Mouse (Mus musculus): ENCODE measurements around the gene Atp5g3. TPM values are rescaled to one million over a fixed set of nuclear protein-coding genes. Genes with fewer than 3 reads are reported as not detected.
"Not testable (repeated sequence)": the region's sequence is repeated elsewhere in the genome, so short reads cannot be mapped to it uniquely, and the experiment has no call there.

Gene Atp5g3
- polyA plus RNA-seq, 1 experiment, result 571 TPM

GRCm38 (mm10) chr2:73910571-73911174 is 453 bp downstream of the Atp5g3 start:
- Histone ChIP-seq H3K27ac (replicated peaks; ENCODE audit: low read depth, low read length) (peak overlapping the region; percentile 98), H3K4me3 (ENCODE audit: insufficient read depth, low read depth, low read length) (peak overlapping the region; percentile 81), H3K4me1 (ENCODE audit: control insufficient read depth, insufficient read depth, insufficient read length, low read length) (0 out of 2 replicates have a peak, but pooled peaks cover 5% of the 10 kb centered on the region)

DNA sequence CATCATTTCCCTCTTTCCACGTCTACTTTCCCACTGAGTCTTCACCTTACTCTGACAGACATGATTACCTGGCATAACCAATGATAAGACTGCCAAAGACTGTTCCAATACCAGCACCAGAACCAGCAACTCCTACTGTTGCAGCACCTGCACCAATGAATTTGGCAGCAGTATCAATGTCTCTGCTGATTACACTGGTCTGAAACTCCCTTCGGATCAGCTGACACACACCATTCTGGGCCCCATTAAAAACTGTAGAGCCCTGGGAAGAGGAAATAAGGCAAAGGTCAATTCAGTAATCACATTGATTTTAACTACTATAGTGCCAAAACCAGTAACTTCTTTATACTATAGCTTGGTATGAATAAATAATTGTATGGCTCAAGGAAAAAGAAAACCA is 2.0 kb downstream of the Atp5g3 start:
- H3K4me1 ChIP-seq (ENCODE audit: control insufficient read depth, insufficient read depth, insufficient read length, low read length), result 0 out of 2 replicates have a peak, but pooled peaks cover 5% of the 10 kb centered on the region
- H3K4me3 ChIP-seq (ENCODE audit: insufficient read depth, low read depth, low read length), result 0 out of 2 replicates have a peak overlapping the region, but pooled peaks have one; percentile 11
- peak overlapping the region; percentile 51 for H3K27ac ChIP-seq (replicated peaks; ENCODE audit: low read depth, low read length)

DNA sequence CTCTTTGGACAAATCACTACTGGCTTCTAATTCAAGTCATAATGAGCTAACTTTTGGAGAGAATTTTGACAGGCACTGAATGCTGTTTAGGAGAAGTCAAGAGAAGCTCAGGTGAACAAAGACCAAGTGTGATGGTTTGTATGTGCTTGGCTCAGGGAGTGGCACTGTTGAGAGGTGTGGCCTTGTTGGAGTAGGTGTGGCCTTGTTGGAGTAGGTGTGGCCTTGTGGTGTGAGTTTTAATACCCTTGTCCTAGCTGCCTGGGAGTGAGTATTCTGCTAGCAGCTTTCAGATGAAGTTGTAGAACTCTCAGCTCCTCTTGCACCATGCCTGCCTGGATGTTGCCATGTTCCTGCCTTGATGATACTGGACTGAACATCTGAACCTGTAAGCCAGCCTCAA is 6.4 kb downstream of the Atp5g3 start:
- H3K4me3 ChIP-seq (ENCODE audit: insufficient read depth, low read depth, low read length); H3K27ac ChIP-seq (replicated peaks; ENCODE audit: low read depth, low read length); H3K4me1 ChIP-seq (ENCODE audit: control insufficient read depth, insufficient read depth, insufficient read length, low read length): not testable (repeated sequence)

DNA sequence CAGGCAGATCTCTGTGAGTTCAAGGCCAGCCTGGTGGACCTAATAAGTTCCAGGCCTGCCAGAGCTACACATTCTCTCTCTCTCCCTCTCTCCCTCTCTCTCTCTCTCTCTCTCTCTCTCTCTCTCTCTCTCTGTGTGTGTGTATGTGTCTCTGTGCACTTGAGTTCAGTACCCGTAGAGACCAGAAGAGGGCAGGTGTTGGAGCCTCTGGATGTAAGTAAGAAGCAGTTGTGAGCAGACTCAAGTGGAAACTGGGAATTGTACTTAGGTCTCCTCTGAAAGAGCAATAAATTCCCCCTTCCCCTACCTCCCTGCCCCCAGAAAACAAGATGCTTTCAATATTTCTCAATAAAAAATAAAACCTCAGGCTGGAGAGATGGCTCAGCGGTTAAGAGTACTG is 7.6 kb downstream of the Atp5g3 start:
- Histone ChIP-seq H3K4me1 (ENCODE audit: control insufficient read depth, insufficient read depth, insufficient read length, low read length) (0 out of 2 replicates have a peak, but pooled peaks cover 1% of the 10 kb centered on the region), H3K27ac (replicated peaks; ENCODE audit: low read depth, low read length) (no peak overlapping the region), H3K4me3 (ENCODE audit: insufficient read depth, low read depth, low read length) (no peak overlapping the region)

- H3K4me3 ChIP-seq (ENCODE audit: insufficient read depth, low read depth, low read length); H3K4me1 ChIP-seq (ENCODE audit: control insufficient read depth, insufficient read depth, insufficient read length, low read length); H3K27ac ChIP-seq (replicated peaks; ENCODE audit: low read depth, low read length): not testable (repeated sequence)
Observed at GRCm38 (mm10) chr2:73902328-73902727, 8.8 kb downstream of the Atp5g3 start.

DNA sequence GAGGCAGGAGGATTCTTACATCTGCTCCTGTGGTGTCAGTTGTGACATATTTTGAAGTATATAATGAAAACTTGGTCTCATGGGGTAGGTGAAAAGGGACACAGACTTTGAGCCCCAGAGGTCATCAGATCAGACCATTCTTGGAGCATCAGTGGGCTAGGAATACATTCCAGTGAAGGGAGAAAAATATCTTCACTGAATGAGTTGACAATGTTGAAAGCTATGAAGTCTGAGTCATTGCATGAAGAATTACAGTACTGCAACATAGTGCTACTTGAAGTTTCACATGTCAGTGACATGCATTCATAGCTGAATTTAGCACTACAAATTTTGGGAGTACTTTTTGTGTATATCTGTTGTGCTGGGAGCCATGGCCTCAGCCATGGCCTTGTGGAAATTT is 10.0 kb downstream of the Atp5g3 start:
- Histone ChIP-seq H3K4me3 (ENCODE audit: insufficient read depth, low read depth, low read length) (no peak overlapping the region), H3K27ac (replicated peaks; ENCODE audit: low read depth, low read length) (no peak overlapping the region), H3K4me1 (ENCODE audit: control insufficient read depth, insufficient read depth, insufficient read length, low read length) (no peaks in the 10 kb centered on the region)

DNA sequence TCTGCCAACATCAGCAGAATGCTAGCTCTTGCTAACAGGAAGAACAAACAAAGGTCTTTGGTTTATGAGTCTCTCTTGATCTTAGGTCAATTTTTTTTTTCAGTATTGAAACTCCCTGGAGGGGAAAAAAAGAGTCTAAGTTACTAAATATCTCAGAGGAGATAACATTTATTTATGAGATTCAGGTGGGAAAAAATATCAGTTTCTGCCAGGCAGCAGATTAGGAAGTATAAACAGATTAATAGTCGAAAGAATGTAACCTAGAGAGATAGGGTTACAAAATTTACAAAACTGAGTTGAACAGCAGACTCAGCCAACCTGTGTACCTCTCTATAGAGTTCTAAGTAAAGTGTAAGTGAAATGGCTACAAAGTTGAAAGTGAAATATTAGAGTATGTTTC is 10.8 kb downstream of the Atp5g3 start:
- no peaks in the 10 kb centered on the region for H3K4me1 ChIP-seq (ENCODE audit: control insufficient read depth, insufficient read depth, insufficient read length, low read length)
- H3K27ac ChIP-seq (replicated peaks; ENCODE audit: low read depth, low read length), result no peak overlapping the region
- no peak overlapping the region for H3K4me3 ChIP-seq (ENCODE audit: insufficient read depth, low read depth, low read length)

- not testable (repeated sequence) for H3K4me1 ChIP-seq (ENCODE audit: control insufficient read depth, insufficient read depth, insufficient read length, low read length); H3K27ac ChIP-seq (replicated peaks; ENCODE audit: low read depth, low read length); H3K4me3 ChIP-seq (ENCODE audit: insufficient read depth, low read depth, low read length)
Observed at GRCm38 (mm10) chr2:73896919-73897318, 14.2 kb downstream of the Atp5g3 start.

GRCm38 (mm10) chr2:73893473-73894270 is 17.5 kb downstream of the Atp5g3 start:
- H3K4me3 ChIP-seq (ENCODE audit: insufficient read depth, low read depth, low read length), result no peak overlapping the region; the same call in 1 of the 2 replicates
- no peak overlapping the region for H3K27ac ChIP-seq (replicated peaks; ENCODE audit: low read depth, low read length)
- H3K4me1 ChIP-seq (ENCODE audit: control insufficient read depth, insufficient read depth, insufficient read length, low read length), result peaks cover 2% of the 10 kb centered on the region; the same call in 1 of the 2 replicates

DNA sequence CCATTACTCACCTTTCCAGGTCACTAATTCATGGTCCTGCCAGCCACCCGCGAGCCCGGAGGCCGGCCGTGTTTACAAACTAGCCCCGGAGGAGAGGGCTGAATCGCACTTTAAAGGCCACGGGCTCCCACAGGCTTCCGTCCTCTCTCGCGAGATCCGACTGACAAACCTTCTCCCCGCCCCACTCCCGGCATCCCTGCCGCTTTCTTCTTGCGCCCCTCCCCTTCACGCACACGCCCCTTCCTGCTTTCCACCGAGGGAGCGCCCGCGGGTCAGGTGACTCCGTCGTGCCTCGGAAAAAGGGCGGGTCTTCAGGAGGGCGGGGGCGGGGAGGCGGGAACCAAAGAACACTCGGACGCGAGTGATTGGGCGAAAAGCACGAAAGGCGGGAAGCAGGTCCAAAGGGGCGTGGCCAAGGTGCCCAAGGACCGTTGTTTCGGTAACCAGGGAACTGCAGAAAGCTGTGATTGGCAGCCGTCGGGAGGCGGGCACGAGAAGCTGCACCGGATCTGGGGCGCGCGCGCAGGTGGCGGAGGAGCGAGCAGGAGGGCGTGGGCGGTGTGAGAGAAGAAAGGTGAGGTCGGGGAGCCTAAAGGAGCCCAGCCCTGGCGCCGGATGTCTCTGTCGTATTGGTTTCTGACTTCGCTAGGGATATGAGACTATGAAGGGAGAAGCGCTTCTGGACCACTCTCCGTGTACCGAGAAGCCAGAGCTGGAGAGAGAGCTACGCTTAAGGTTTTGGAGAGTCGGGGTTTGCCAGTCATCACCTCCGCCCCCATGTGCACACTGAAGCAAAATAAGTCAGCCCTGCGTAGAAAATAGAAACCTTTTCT is 18.4 kb downstream of the Atp5g3 start, which contains the start of gene Atf2:
TSS of gene Atf2 (minus strand) at position 176 of the 833 bp plus-strand sequence.
- Histone ChIP-seq H3K27ac (replicated peaks; ENCODE audit: low read depth, low read length) (peak within 1 kb of the TSS; percentile 73), H3K4me1 (ENCODE audit: control insufficient read depth, insufficient read depth, insufficient read length, low read length) (peaks cover 2% of the 10 kb centered on the region; the same call in 1 of the 2 replicates)

GRCm38 (mm10) chr2:73891701-73892463 is 19.2 kb downstream of the Atp5g3 start:
- peak overlapping the region; percentile 73 for H3K27ac ChIP-seq (replicated peaks; ENCODE audit: low read depth, low read length)
- H3K4me3 ChIP-seq (ENCODE audit: insufficient read depth, low read depth, low read length), result peak overlapping the region; percentile 87
- peaks cover 2% of the 10 kb centered on the region; the same call in 1 of the 2 replicates for H3K4me1 ChIP-seq (ENCODE audit: control insufficient read depth, insufficient read depth, insufficient read length, low read length)

More for the DNA sequence above, 18.4 kb downstream of the Atp5g3 start, which contains the start of gene Atf2:
- H3K4me3 ChIP-seq (ENCODE audit: insufficient read depth, low read depth, low read length), result peak within 1 kb of the TSS; percentile 87

- Histone ChIP-seq H3K27ac (replicated peaks; ENCODE audit: low read depth, low read length) (no peak overlapping the region), H3K4me1 (ENCODE audit: control insufficient read depth, insufficient read depth, insufficient read length, low read length) (no peaks in the 10 kb centered on the region), H3K4me3 (ENCODE audit: insufficient read depth, low read depth, low read length) (no peak overlapping the region)
Observed at GRCm38 (mm10) chr2:73885997-73886396, 25.1 kb downstream of the Atp5g3 start.

DNA sequence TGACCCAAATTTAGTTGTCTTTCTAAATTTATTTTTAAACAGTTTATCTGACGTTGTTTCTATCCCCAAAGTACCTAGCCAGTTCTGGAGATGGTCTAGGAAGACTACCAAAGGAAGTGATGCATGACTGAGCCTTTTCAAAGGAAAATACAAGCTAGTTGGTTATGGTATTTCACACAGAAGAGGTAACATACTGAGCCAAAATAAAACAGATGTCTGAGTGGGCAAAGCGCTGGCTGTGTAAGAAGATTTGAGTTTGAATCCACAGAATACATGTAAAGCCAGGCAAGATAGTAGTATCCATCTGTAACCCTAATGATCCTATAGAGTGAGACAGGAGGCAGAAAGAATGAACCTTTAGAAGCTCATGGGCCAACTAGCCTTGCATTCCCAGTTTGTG is 33.2 kb downstream of the Atp5g3 start:
- Histone ChIP-seq H3K4me3 (ENCODE audit: insufficient read depth, low read depth, low read length) (no peak overlapping the region), H3K4me1 (ENCODE audit: control insufficient read depth, insufficient read depth, insufficient read length, low read length) (no peaks in the 10 kb centered on the region; the same call in 1 of the 2 replicates), H3K27ac (replicated peaks; ENCODE audit: low read depth, low read length) (no peak overlapping the region)

DNA sequence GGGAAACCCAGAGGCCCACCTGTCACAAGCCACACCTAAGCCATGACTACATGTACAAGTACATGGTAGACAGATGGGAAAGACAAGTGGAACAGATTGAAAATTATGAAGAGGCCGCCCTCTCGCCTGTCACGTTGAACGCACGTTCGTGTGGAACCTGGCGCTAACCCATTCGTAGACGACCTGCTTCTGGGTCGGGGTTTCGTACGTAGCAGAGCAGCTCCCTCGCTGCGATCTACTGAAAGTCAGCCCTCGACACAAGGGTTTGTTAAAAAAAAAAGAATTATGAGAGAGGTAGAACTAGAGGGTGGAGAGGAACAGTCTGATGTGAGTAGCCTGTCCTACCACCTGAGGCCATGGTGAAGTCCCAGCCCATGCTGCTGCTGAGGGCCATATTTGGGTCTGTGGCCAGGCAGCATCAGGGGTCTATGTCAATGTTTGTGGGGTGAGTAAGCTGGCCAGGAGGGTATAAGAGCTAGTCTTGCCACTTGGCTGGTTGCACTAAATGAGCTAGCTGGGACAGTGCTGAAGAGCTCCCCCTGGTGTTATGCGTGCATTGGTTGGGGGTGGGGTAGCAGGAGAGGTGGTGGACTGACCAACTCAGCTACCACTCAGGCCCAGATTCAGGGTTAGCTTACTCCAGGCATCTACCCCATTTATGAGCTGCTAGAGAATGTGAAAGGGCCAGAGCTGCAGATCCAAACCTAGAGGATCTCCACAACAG is 43.2 kb downstream of the Atp5g3 start:
- Histone ChIP-seq H3K4me1 (ENCODE audit: control insufficient read depth, insufficient read depth, insufficient read length, low read length) (no peaks in the 10 kb centered on the region), H3K27ac (replicated peaks; ENCODE audit: low read depth, low read length) (no peak overlapping the region), H3K4me3 (ENCODE audit: insufficient read depth, low read depth, low read length) (no peak overlapping the region)

Measured in brown adipose tissue, adult 24 weeks (tissue).